Comparison of ENCODE assay signal across 27 mouse cellular contexts in the genomic region with DNA sequence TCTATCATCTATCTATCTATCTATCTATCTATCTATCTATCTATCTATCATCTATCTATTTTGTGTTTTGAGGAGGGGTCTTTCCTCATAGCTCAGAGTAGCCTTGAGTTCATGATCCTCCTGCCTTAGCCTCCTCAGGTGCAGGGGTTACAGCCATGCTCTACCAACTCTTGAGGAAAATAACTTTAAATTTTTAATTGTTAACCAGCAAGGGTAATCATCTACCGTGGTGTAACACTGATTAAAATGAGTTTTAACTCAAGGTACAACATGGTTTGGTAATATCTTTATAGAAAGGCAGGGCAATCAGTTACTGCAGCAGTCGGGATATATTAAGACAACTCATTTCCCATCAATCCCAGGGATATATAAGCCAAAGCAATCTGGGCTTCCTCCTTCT.
A peak's percentile ranks its signal among the peaks of the same experiment; 100 is the strongest.
DNase-seq lines count a peak whose midpoint lies in the region; ATAC-seq and TF ChIP-seq lines count a peak whose summit lies in the region.
"Had no signal": no experiment of that assay in that cellular context is flagged by ENCODE, and none has a peak within 500 bp of the region (broad histone marks: within the 10 kb centered on the region; RNA-seq: fewer than 3 reads in every experiment).

No protein-coding gene starts in this region.

- intact Hi-C loops in left cerebral cortex, adult 2 months (cut with DNase I), result loop anchor here (5.0 kb wide), 3 partner anchors 91 to 176 kb away; no protein-coding TSS in a partner anchor
- intact Hi-C loops in left cerebral cortex, postnatal 4 days (cut with DNase I), result no loop called here

- WGBS in kidney, adult 2 months, result 25% methylated on average over 2 of the region's 2 CpGs
- WGBS in kidney, embryonic 16.5 days, result 62% methylated on average over 2 of the region's 2 CpGs

- peak; percentile 85; the same call in 1 of the 2 replicates for ATAC-seq in kidney, embryonic 16.5 days (ENCODE audit: low FRiP score, low TSS enrichment)
- ATAC-seq: forebrain, embryonic 15.5 days; hindbrain, postnatal 0 days; Patski had no signal

- H3K9me3 ChIP-seq in kidney, embryonic 16.5 days (ENCODE audit: low read length), result no peaks in the 10 kb centered on the region
- H3K9me3 ChIP-seq: embryonic facial prominence, embryonic 12.5 days; embryonic facial prominence, embryonic 15.5 days; forebrain, embryonic 12.5 days; forebrain, embryonic 15.5 days; G1E; heart, embryonic 10.5 days; heart, embryonic 13.5 days had no signal

- TF ChIP-seq CTCF in kidney, adult 2 months (conservative IDR thresholded peaks at IDR 0.05; ENCODE audit: insufficient read depth, insufficient read length, low read depth, low read length), result no peak
- TF ChIP-seq CTCF in left cerebral cortex, adult 2 months (IDR thresholded peaks at IDR 0.05), result no peak

- no peak overlapping the region for H3K4me3 ChIP-seq in kidney, adult 2 months (ENCODE audit: insufficient read depth, low read depth, low read length)
- H3K4me3 ChIP-seq in kidney, embryonic 16.5 days (ENCODE audit: low read length), result no peak overlapping the region
- no peak overlapping the region for H3K4me3 ChIP-seq in left cerebral cortex, adult 2 months
- H3K4me3 ChIP-seq: embryonic facial prominence, embryonic 12.5 days; embryonic facial prominence, embryonic 15.5 days; forebrain, embryonic 12.5 days; forebrain, embryonic 15.5 days; heart, adult 2 months; heart, embryonic 10.5 days; heart, embryonic 13.5 days had no signal

- H3K27me3 ChIP-seq in kidney, adult 2 months (replicated peaks; ENCODE audit: control insufficient read depth, insufficient read depth, low read length), result no peaks in the 10 kb centered on the region
- no peaks in the 10 kb centered on the region for H3K27me3 ChIP-seq in kidney, embryonic 16.5 days (ENCODE audit: insufficient read depth, low read length)
- H3K27me3 ChIP-seq: CH12.LX; embryonic facial prominence, embryonic 12.5 days; embryonic facial prominence, embryonic 15.5 days; forebrain, embryonic 12.5 days; forebrain, embryonic 15.5 days; heart, embryonic 13.5 days; Patski had no signal

- no peak overlapping the region; the same call in 1 of the 2 replicates for H3K27ac ChIP-seq in kidney, adult 2 months (ENCODE audit: insufficient read depth, low read depth, low read length)
- H3K27ac ChIP-seq in kidney, embryonic 16.5 days (ENCODE audit: low read length), result no peak overlapping the region
- H3K27ac ChIP-seq in left cerebral cortex, adult 2 months, result peak overlapping the region; percentile 66; the same call in 1 of the 2 replicates
- H3K27ac ChIP-seq: embryonic facial prominence, embryonic 12.5 days; embryonic facial prominence, embryonic 15.5 days; forebrain, embryonic 12.5 days; forebrain, embryonic 15.5 days; heart, adult 2 months; heart, embryonic 10.5 days; heart, embryonic 13.5 days; hindbrain, embryonic 14.5 days; hindbrain, postnatal 0 days had no signal

- no peak for TF ChIP-seq POLR2A in kidney, adult 2 months (IDR thresholded peaks at IDR 0.05; ENCODE audit: low read depth, low read length)

- peak; percentile 53 for DNase-seq in kidney, adult 2 months
- no peak for DNase-seq in kidney, adult 11 months
- no peak for DNase-seq in kidney, postnatal 14 days
- DNase-seq in left cerebral cortex, adult 2 months (ENCODE audit: extremely low spot score in 1 of 2, low spot score in 2 of 2), result no peak
- DNase-seq in left cerebral cortex, postnatal 4 days, result no peak
- DNase-seq: adrenal gland, postnatal 10 days; adrenal gland, postnatal 36 days; B cell, adult 2 months; cerebellum, adult 18-20 months; cerebellum, adult 9-10 months; gastrocnemius, postnatal 10 days; gastrocnemius, postnatal 36 days; heart, adult 2 months; heart, postnatal 14 days; heart, postnatal 4 days had no signal

- H3K9ac ChIP-seq in kidney, embryonic 16.5 days (replicated peaks; ENCODE audit: low read length), result no peak overlapping the region
- H3K9ac ChIP-seq: embryonic facial prominence, embryonic 12.5 days; embryonic facial prominence, embryonic 15.5 days; forebrain, embryonic 12.5 days; forebrain, embryonic 15.5 days; heart, embryonic 13.5 days; hindbrain, embryonic 14.5 days had no signal

- H3K4me1 ChIP-seq in kidney, adult 2 months (ENCODE audit: control insufficient read depth, insufficient read depth, low read length), result peaks cover 7% of the 10 kb centered on the region
- H3K4me1 ChIP-seq in kidney, embryonic 16.5 days (ENCODE audit: insufficient read depth, low read length), result no peaks in the 10 kb centered on the region
- H3K4me1 ChIP-seq: embryonic facial prominence, embryonic 12.5 days; embryonic facial prominence, embryonic 15.5 days; forebrain, embryonic 12.5 days; forebrain, embryonic 15.5 days; heart, embryonic 10.5 days; heart, embryonic 13.5 days had no signal

- H3K4me2 ChIP-seq in kidney, embryonic 16.5 days (replicated peaks; ENCODE audit: low read depth, low read length), result no peak overlapping the region
- H3K4me2 ChIP-seq: embryonic facial prominence, embryonic 12.5 days; embryonic facial prominence, embryonic 15.5 days; forebrain, embryonic 12.5 days; forebrain, embryonic 15.5 days; heart, embryonic 13.5 days; hindbrain, embryonic 14.5 days had no signal

- H3K36me3 ChIP-seq in kidney, adult 2 months (ENCODE audit: control insufficient read depth, insufficient read depth, low read length), result no peaks in the 10 kb centered on the region
- no peaks in the 10 kb centered on the region for H3K36me3 ChIP-seq in kidney, embryonic 16.5 days (ENCODE audit: insufficient read depth, low read length)
- H3K36me3 ChIP-seq: embryonic facial prominence, embryonic 12.5 days; embryonic facial prominence, embryonic 15.5 days; forebrain, embryonic 12.5 days; forebrain, embryonic 15.5 days; G1E; heart, embryonic 10.5 days; heart, embryonic 13.5 days had no signal
